Mouse (Mus musculus) kidney, postnatal 36 days (tissue): ENCODE data around the gene Ogn.
"Not testable (repeated sequence)": the region's sequence is repeated elsewhere in the genome, so short reads cannot be mapped to it uniquely, and the experiment has no call there.

Experiments
- DNase-seq, 2 experiments: peaks; one replicate each; pipeline ENCODE4 v3.0.0; 2021 to 2022; ENCODE audit warnings: mixed read lengths in 2 of 2

The Ogn gene

GRCm38 (mm10) chr13:49607714-49608113 is at the start of gene Ogn:
TSS of gene Ogn (plus strand) at chr13:49608046.
- DNase-seq: peak; percentile 41 to 52

- DNase-seq: peak; percentile 63 to 80
These were observed 48.7 kb upstream of the Ogn start for GRCm38 (mm10) chr13:49559185-49559584.

GRCm38 (mm10) chr13:49560886-49561285 is 47.0 kb upstream of the Ogn start:
- DNase-seq: no peak

GRCm38 (mm10) chr13:49564347-49564746 is 43.5 kb upstream of the Ogn start:
- no peak for DNase-seq

GRCm38 (mm10) chr13:49570371-49570770 is 37.5 kb upstream of the Ogn start:
- DNase-seq: peak in 1 of 2 experiments; percentile 20

- DNase-seq: no peak
These were observed 36.4 kb upstream of the Ogn start for GRCm38 (mm10) chr13:49571418-49571817.

GRCm38 (mm10) chr13:49581541-49582530 is 26.0 kb upstream of the Ogn start, which contains the start of gene Omd:
TSS of gene Omd (plus strand) at chr13:49582462.
- peak; percentile 23 to 52 for DNase-seq

- no peak for DNase-seq
These were observed 24.0 kb upstream of the Ogn start for GRCm38 (mm10) chr13:49583859-49584258.

GRCm38 (mm10) chr13:49584307-49585005 is 23.4 kb upstream of the Ogn start:
- peak; percentile 41 to 71 for DNase-seq

GRCm38 (mm10) chr13:49586062-49586461 is 21.8 kb upstream of the Ogn start:
- DNase-seq: no peak

GRCm38 (mm10) chr13:49602541-49602940 is 5.3 kb upstream of the Ogn start:
- not testable (repeated sequence) for DNase-seq

GRCm38 (mm10) chr13:49603603-49604002 is 4.2 kb upstream of the Ogn start:
- DNase-seq: no peak

- no peak for DNase-seq
These were observed 910 bp downstream of the Ogn start for GRCm38 (mm10) chr13:49608589-49609322.

GRCm38 (mm10) chr13:49617021-49617420 is 9.2 kb downstream of the Ogn start:
- DNase-seq: no peak

- no peak for DNase-seq
These were observed 10.5 kb downstream of the Ogn start for GRCm38 (mm10) chr13:49618365-49618764.

GRCm38 (mm10) chr13:49623216-49623615 is 15.4 kb downstream of the Ogn start:
- DNase-seq: no peak

- DNase-seq: no peak
These were observed 20.3 kb downstream of the Ogn start for GRCm38 (mm10) chr13:49628167-49628566.

- no peak for DNase-seq
These were observed 21.2 kb downstream of the Ogn start for GRCm38 (mm10) chr13:49629076-49629475.

- no peak for DNase-seq
These were observed 32.1 kb downstream of the Ogn start for GRCm38 (mm10) chr13:49639965-49640364.

GRCm38 (mm10) chr13:49642650-49643049 is 34.8 kb downstream of the Ogn start:
- no peak for DNase-seq

- peak; percentile 23 to 24 for DNase-seq
These were observed 36.0 kb downstream of the Ogn start for GRCm38 (mm10) chr13:49643669-49644362.
